Mouse (Mus musculus) forebrain, embryonic 12.5 days (tissue): Measurements from ENCODE around the gene Tbc1d22a. TPM values are rescaled to one million over a fixed set of nuclear protein-coding genes. Genes with fewer than 3 reads are reported as not detected.
A peak's percentile ranks its signal among the peaks of the same experiment; 100 is the strongest.

Experiments
- ATAC-seq: fragments of 200-750 bp; cut with Nextera tagmentation; 2 replicates; pipeline ENCODE4 v1.8.0; 2017; ENCODE audit warnings: moderate TSS enrichment; ENCODE audit not compliant: low FRiP score
- H3K27ac ChIP-seq: fragments of 300-500 bp; sonication (generic); 2 replicates; pipeline ENCODE4 v1.5.1; 2016; ENCODE audit warnings: mild to moderate bottlenecking
- H3K27me3 ChIP-seq: fragments of 300-500 bp; sonication (generic); 2 replicates; pipeline ENCODE4 v1.6.1; 2016; ENCODE audit warnings: mild to moderate bottlenecking
- H3K36me3 ChIP-seq: fragments of 300-500 bp; sonication (generic); replicated peaks from 2 replicates; pipeline ENCODE4 v1.6.1; 2016; ENCODE audit warnings: mild to moderate bottlenecking
- H3K4me1 ChIP-seq: fragments of 300-500 bp; sonication (generic); 2 replicates; pipeline ENCODE4 v1.6.1; 2016
- H3K4me2 ChIP-seq: fragments of 300-500 bp; sonication (generic); 2 replicates; pipeline ENCODE4 v1.6.1; 2016; ENCODE audit warnings: mild to moderate bottlenecking, moderate library complexity
- H3K4me3 ChIP-seq: fragments of 300-500 bp; sonication (generic); replicated peaks from 2 replicates; pipeline ENCODE4 v1.5.1; 2016; ENCODE audit warnings: mild to moderate bottlenecking
- H3K9ac ChIP-seq: fragments of 300-500 bp; sonication (generic); 2 replicates; pipeline ENCODE4 v1.6.1; 2016; ENCODE audit warnings: mild to moderate bottlenecking
- H3K9me3 ChIP-seq: fragments of 300-500 bp; sonication (generic); 2 replicates; pipeline ENCODE4 v1.6.1; 2016
- WGBS: fragments of 180-500 bp; shearing (Covaris S2); methylation state at CpG from one replicate; pipeline ENCODE4 v1.1.7; 2016; 5-methylcytosine and 5-hydroxymethylcytosine counted together
- polyA plus RNA-seq: library from polyadenylated mRNA; unstranded; fragments of >200 nt; fragmentation: Nextera tagmentation; extraction: Ambion mirVana; gene quantifications from 2 replicates; pipeline ENCODE4 v1.2.1, GENCODE M21; 2016

The Tbc1d22a gene
- polyA plus RNA-seq, 1 experiment from 2014 or later: 9.1 TPM

- Histone ChIP-seq H3K4me3 (no peak overlapping the region), H3K27me3 (peaks cover 65% of the 10 kb centered on the region), H3K9ac (peak overlapping the region; percentile 30; the same call in 1 of the 2 replicates), H3K9me3 (no peaks in the 10 kb centered on the region), H3K36me3 (no peaks in the 10 kb centered on the region), H3K27ac (peak overlapping the region; percentile 60), H3K4me1 (peaks cover 63% of the 10 kb centered on the region), H3K4me2 (peak overlapping the region; percentile 39)
- ATAC-seq: peak; percentile 42; the same call in 1 of the 2 replicates
- 19% methylated on average over 15 of the region's 15 CpGs for WGBS
Observed at GRCm38 (mm10) chr15:86277428-86277827, 63.2 kb downstream of the Tbc1d22a start.

DNA sequence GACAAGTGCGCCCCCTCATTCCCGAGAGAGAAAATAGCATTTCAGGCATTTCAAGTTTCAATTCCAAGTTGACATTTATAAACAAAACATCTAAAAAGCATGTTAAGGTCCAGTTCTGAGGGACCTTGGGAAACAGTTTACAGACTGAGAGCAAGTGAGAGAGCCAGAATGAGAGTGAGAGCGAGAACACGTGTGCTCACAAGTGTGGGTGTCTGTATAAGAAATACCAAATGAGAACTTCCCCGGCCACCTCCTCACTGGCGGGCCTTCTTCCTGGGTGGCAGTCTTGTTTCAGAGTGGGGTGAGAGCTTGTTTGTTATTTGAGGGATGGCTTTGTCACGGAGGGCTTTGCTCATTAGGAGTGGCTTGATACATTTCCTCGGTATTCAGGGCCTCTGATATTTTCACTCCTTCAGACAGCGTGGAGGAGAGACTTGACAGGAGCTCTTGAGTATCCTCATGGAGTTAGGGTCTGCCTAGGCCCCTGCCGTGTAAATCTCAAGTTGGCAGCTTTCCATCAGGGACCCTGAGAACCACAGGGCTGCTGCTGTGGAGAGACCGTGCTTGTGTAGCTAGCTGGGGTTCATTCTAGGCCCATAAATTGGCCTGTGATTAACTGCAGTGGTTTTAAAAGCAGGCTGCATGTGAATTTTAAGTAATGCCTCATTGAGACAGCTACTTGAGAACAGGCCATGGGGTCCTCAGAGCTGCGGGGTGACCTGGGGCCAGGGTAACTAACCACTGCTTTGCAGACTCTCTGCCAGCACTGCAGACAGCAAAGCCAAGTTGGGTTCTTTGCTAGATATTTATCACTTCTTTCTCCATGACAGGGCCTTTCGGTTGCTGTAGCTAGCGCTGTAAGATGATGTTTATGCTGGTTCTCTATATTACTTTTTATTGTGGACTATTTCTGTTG lies 65.1 kb downstream of the Tbc1d22a start:
- Histone ChIP-seq H3K4me3 (no peak overlapping the region), H3K4me2 (no peak overlapping the region), H3K36me3 (no peaks in the 10 kb centered on the region), H3K9ac (no peak overlapping the region), H3K27me3 (peaks cover 54% of the 10 kb centered on the region), H3K27ac (no peak overlapping the region), H3K4me1 (peaks cover 70% of the 10 kb centered on the region), H3K9me3 (no peaks in the 10 kb centered on the region)
- WGBS: 54% methylated on average over 14 of the region's 14 CpGs
- ATAC-seq: no peak; the same call in 1 of the 2 replicates

DNA sequence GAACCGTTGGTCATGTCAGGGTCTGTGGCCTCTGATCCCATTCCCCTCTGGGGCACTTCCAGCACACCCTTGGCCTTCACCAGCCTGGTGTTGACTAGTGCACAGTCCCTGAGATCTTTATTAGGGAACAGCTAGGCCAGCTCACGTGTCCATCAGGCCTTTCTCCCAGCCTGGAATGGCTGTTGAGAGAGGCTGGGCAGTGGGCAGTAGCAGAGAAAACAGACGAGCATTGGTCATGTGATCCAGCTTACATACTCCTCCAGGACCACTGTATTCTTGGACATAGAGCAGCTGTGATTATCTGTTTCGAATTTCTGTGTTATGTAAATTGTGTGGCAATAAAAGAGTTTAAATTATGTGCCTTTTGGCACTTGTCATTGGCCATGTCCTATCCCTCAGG lies 65.9 kb downstream of the Tbc1d22a start:
- ATAC-seq: no peak
- Histone ChIP-seq H3K9ac (no peak overlapping the region), H3K4me2 (no peak overlapping the region), H3K27ac (no peak overlapping the region), H3K36me3 (no peaks in the 10 kb centered on the region), H3K4me3 (no peak overlapping the region), H3K27me3 (peaks cover 46% of the 10 kb centered on the region), H3K9me3 (no peaks in the 10 kb centered on the region), H3K4me1 (peaks cover 76% of the 10 kb centered on the region)
- WGBS: 64% methylated on average over 4 of the region's 4 CpGs

DNA sequence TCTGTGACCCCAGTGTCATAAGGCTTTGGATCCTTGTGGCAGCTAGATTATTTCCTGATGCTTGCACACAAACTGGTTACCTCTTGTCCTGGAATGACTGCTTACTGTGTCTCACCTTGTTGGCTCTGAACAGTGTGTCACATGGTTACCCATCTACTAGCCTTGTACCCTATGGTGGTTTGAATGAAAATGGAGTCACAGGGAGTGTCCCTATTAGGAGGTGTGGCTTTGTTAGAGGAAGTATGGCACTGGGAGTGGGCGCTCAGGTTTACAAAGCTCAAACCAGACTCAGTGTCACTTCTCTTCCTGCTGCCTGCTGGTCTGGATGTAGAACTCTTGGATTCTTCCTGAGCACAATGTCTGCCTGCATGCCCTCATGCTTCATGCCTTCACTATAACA lies 69.0 kb downstream of the Tbc1d22a start:
- WGBS: 90% methylated on average over 1 of the region's 1 CpGs
- no peaks in the 10 kb centered on the region for H3K9me3 ChIP-seq
- H3K27me3 ChIP-seq: peaks cover 32% of the 10 kb centered on the region
- no peak overlapping the region for H3K27ac ChIP-seq
- H3K4me1 ChIP-seq: peaks cover 45% of the 10 kb centered on the region
- H3K4me2 ChIP-seq: no peak overlapping the region
- H3K4me3 ChIP-seq: no peak overlapping the region
- H3K9ac ChIP-seq: no peak overlapping the region
- no peaks in the 10 kb centered on the region for H3K36me3 ChIP-seq
- ATAC-seq: no peak

- Histone ChIP-seq H3K27ac (no peak overlapping the region), H3K27me3 (peaks cover 27% of the 10 kb centered on the region), H3K9me3 (no peaks in the 10 kb centered on the region), H3K4me1 (peaks cover 31% of the 10 kb centered on the region), H3K4me3 (no peak overlapping the region), H3K4me2 (no peak overlapping the region), H3K9ac (no peak overlapping the region), H3K36me3 (no peaks in the 10 kb centered on the region)
- WGBS: 91% methylated on average over 2 of the region's 2 CpGs
- ATAC-seq: no peak
Observed at GRCm38 (mm10) chr15:86285296-86285695, 71.0 kb downstream of the Tbc1d22a start.

GRCm38 (mm10) chr15:86290074-86290473 lies 75.8 kb downstream of the Tbc1d22a start:
- no peak overlapping the region for H3K27ac ChIP-seq
- H3K4me2 ChIP-seq: no peak overlapping the region
- H3K4me3 ChIP-seq: no peak overlapping the region
- H3K9ac ChIP-seq: no peak overlapping the region
- 81% methylated on average over 3 of the region's 3 CpGs for WGBS
- peaks cover 13% of the 10 kb centered on the region for H3K27me3 ChIP-seq
- no peaks in the 10 kb centered on the region for H3K9me3 ChIP-seq
- peaks cover 20% of the 10 kb centered on the region for H3K4me1 ChIP-seq
- no peak for ATAC-seq
- H3K36me3 ChIP-seq: no peaks in the 10 kb centered on the region

DNA sequence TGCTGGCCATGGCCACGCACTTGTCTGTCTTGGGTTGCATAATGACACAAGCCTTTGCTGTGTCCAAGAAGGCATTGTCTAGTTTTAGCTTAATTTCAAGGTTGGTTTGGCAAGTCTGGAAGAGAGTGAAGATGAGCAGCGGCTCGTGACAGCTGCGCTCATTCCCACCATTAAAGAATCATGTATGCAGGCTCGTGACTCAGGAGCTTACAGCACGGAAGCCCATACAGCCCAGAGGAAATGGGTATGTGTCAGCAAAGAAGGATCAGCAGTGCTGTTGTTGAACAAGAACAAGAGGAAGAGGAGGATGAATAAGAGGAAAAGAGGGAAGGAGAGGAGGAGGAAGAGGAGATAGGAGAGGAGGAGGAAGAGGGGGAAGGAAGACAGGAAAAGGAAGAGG lies 78.0 kb downstream of the Tbc1d22a start:
- no peak for ATAC-seq
- Histone ChIP-seq H3K4me3 (no peak overlapping the region), H3K4me1 (peaks cover 25% of the 10 kb centered on the region), H3K4me2 (no peak overlapping the region), H3K9me3 (no peaks in the 10 kb centered on the region), H3K27ac (no peak overlapping the region), H3K9ac (no peak overlapping the region), H3K36me3 (no peaks in the 10 kb centered on the region), H3K27me3 (peaks cover 15% of the 10 kb centered on the region)
- WGBS: 90% methylated on average over 6 of the region's 6 CpGs

DNA sequence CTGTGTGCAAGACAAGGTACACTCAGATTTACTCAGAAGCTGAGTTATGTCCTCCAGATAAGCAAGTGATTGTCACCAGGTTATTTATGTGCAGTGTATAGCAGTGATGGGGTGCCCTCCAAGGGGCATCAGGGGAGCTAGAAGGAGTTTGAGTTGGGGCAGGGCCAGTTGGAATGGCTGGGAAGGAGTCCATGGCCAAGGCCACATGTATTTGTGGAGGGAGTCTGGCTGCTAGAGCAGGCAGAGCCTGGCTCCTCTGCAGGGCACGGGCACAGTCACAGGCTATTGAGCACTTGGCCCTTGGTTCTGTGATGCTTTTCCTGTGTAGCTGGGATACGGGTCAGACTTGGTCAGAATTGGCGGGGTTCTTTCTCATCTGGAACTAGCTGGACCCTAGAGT lies 80.2 kb downstream of the Tbc1d22a start:
- Histone ChIP-seq H3K9ac (no peak overlapping the region), H3K36me3 (no peaks in the 10 kb centered on the region), H3K27ac (no peak overlapping the region), H3K27me3 (peaks cover 16% of the 10 kb centered on the region; the same call in 1 of the 2 replicates), H3K9me3 (no peaks in the 10 kb centered on the region), H3K4me1 (peaks cover 25% of the 10 kb centered on the region), H3K4me2 (no peak overlapping the region), H3K4me3 (no peak overlapping the region)
- ATAC-seq: no peak
- 92% methylated on average over 3 of the region's 3 CpGs for WGBS

DNA sequence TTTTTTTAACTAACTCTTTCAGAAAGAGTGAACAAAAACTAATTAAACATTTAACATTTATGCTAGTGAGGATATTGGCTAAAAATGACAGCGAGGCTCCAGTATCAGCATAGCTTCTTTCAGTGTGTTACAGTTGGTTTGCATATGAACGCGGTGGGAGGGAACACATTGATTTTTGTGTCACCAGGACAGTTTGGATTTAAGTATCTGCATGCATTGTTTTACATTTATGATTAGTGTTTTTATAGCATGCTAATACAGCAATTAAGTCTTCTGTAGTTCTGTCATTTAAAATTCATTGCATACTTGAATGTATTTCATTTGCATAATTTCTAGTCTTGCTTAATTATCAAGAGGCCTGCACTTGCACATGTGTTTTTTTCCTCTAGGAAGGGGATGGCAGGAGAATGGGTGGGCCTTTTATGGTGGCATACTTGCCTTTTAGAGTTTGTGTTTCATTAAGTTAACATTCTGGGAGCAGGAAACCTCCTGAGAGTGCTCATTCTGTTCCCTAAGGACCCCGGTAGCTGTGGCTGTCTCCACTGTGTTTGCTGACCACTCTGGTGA lies 81.5 kb downstream of the Tbc1d22a start:
- ATAC-seq: no peak
- no peaks in the 10 kb centered on the region for H3K36me3 ChIP-seq

DNA sequence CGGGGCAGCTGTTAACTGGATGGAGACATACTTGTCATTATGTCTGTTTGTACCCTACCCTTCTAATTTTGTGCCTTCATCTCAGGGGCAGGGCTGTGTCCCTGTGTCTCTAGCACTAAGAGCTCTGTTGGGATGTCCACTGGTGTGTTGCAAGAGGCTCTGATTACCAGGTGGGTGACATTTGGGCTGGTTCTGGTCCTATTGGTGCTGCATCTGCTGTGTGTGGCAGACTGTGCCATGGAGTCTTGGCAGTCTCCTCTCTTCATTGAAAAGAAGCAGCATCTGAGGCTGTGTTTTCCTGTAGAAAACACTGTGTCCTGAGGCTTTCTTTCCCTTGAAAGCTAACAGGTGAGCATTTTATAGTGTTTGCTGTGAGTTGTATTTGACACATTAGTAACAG lies 83.0 kb downstream of the Tbc1d22a start:
- Histone ChIP-seq H3K9ac (no peak overlapping the region), H3K9me3 (no peaks in the 10 kb centered on the region), H3K27ac (no peak overlapping the region), H3K4me1 (peaks cover 5% of the 10 kb centered on the region; the same call in 1 of the 2 replicates), H3K36me3 (no peaks in the 10 kb centered on the region), H3K4me3 (no peak overlapping the region), H3K4me2 (no peak overlapping the region), H3K27me3 (peaks cover 11% of the 10 kb centered on the region; the same call in 1 of the 2 replicates)
- ATAC-seq: no peak
- 95% methylated on average over 1 of the region's 1 CpGs for WGBS

More for the DNA sequence above, 81.5 kb downstream of the Tbc1d22a start:
- Histone ChIP-seq H3K27me3 (peaks cover 16% of the 10 kb centered on the region; the same call in 1 of the 2 replicates), H3K9me3 (no peaks in the 10 kb centered on the region), H3K27ac (no peak overlapping the region), H3K9ac (no peak overlapping the region), H3K4me1 (peaks cover 14% of the 10 kb centered on the region), H3K4me3 (no peak overlapping the region), H3K4me2 (no peak overlapping the region)
- 70% methylated on average over 4 of the region's 4 CpGs for WGBS

DNA sequence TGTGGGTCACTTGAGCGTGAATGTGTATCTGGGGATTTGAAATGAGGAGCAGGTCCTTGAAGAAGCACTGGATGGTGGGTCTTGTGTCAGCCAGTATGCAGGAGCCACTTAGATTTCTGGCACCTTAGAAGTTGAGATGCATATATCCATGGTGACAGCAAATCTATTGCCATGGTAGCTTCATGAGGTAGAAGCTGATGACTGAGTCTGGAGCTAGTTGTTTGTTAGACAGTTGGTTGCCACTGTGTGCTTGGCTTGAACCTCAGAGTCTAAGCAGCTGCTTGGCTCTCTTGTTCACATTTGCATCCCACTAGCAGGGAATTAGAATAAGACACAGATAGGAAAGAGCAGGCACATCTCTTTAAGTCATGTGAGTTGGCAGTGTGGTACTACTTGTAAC lies 89.6 kb downstream of the Tbc1d22a start:
- Histone ChIP-seq H3K4me3 (no peak overlapping the region), H3K4me2 (no peak overlapping the region), H3K27me3 (no peaks in the 10 kb centered on the region), H3K9ac (no peak overlapping the region), H3K36me3 (no peaks in the 10 kb centered on the region; the same call in 1 of the 2 replicates), H3K4me1 (no peaks in the 10 kb centered on the region), H3K27ac (no peak overlapping the region), H3K9me3 (no peaks in the 10 kb centered on the region)
- 86% methylated on average over 1 of the region's 1 CpGs for WGBS
- ATAC-seq: no peak

- ATAC-seq: no peak
- WGBS: 94% methylated on average over 3 of the region's 3 CpGs
- no peak overlapping the region for H3K4me2 ChIP-seq
- H3K36me3 ChIP-seq: no peaks in the 10 kb centered on the region; the same call in 1 of the 2 replicates
- no peaks in the 10 kb centered on the region for H3K27me3 ChIP-seq
- no peaks in the 10 kb centered on the region for H3K9me3 ChIP-seq
- H3K4me3 ChIP-seq: no peak overlapping the region
- no peaks in the 10 kb centered on the region for H3K4me1 ChIP-seq
- no peak overlapping the region for H3K9ac ChIP-seq
- no peak overlapping the region for H3K27ac ChIP-seq
Observed at GRCm38 (mm10) chr15:86304861-86305260, 90.6 kb downstream of the Tbc1d22a start.
